Mouse (Mus musculus): ENCODE data around the gene Apbb2.
A peak's percentile ranks its signal among the peaks of the same experiment; 100 is the strongest.

Gene Apbb2

DNA sequence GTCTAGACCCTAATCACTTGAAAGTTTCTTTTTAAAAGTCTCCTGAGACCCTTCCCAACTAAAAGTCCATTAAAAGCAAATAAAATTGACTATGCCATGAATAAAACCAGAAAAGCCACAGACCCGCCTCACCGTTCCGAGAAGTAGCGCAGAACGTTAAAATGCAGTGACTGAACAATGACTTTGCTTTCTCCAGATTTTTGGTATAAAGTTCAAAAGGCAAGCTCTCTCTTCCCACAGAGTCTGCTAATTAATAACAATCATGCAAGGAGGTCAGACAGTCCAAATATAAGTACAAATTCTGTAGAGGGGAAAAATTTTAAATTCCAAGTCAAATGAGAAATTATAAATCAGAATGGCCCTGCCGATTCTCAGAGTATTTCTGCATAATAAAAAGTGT, 103.9 kb downstream of the Apbb2 start:
- DNase-seq, result no peak

DNA sequence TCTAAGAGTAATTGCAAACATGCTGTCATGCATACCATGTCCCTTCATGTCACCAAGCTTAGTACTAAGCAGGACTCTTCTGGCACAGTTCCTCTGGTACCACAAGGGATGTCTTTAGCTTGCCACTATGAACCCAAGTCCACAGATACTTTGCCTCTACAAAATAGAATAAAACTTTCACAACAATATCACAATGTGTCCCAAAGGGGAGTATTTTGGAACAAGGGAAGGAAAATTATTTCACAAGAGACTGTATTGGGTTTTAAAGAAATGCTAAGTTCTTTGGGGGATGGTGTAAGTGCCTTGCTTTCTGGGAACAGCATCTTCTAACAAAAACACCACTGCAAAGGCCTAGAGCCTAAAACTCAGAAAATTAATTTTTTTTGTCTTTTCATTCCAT, 105.2 kb downstream of the Apbb2 start:
- no peak for DNase-seq

DNA sequence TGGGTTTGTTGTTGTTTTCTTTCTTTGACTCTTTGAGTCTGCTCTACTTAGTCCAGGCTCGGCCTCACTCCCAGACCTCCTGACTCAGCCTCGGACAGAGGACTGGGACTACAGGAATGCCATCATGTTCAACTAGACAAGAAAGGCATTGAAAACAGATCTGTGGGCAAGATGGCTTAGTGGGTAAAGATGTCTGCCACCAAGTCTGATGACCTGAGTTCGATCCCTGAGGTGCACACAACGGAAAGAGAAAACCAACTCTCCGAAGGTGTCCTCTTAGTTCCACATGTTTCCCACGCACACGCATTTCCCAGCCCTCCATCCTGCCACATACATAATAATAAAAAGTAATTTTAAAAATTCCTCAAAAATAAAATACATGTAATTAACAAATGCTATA, 106.1 kb downstream of the Apbb2 start:
- DNase-seq, result no peak

DNA sequence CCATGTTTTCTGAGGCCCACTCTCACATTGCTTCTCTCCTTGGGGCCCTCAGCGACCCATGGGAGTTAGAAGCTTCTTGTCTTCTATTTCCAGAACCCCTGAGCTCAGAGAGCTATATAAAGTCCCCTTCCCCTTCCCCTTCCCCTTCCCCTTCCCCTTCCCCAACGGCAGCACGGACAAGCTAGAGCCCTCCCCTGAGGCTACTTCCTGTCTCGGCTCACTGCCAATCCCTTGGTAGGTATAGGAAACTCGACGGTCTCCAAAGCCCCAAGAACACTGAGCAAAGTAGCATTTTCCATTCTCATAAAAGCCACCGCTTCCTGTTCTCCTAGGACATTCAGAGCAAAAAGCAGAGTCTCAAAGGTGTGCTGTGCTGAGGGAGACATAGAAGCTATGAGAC, 107.9 kb downstream of the Apbb2 start:
- DNase-seq, result peak; percentile 71

DNA sequence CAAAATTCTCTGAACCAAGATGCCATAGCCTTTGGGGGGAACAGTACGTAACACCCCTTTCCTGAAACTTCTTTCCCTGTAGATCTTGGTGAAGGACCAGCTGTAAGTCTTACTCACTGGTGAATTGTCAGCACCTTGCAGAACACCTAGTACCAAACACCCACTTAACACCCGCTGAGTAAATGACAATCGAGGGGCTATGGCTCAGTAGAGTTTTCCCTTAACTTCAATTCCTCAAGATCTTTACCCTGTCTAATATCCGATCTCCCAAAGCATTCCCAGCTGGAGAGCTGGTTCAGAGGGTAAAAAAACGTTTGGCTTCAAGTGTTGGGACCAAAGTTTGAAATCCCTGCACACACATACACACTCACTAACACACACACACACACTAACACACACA, 109.4 kb downstream of the Apbb2 start:
- no peak for DNase-seq

DNA sequence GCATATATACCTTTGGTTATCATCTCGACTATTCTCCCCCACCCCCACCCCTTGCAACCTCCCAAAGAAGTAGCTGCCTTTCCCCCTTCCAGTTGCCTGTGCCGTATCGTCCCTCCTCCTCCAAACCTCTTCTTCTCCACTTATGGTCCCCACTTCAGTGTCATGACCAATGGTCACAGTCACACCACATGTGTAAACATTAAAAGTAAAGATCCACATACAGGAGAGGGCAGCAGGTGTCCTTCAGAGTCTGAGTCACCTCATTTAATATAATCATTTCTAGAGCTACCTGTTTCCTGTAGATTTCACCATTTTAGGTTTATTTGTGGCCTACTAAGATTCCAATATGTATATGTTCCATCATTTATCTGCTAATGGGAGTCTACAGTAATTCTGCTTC, 113.0 kb downstream of the Apbb2 start:
- DNase-seq, result no peak

DNA sequence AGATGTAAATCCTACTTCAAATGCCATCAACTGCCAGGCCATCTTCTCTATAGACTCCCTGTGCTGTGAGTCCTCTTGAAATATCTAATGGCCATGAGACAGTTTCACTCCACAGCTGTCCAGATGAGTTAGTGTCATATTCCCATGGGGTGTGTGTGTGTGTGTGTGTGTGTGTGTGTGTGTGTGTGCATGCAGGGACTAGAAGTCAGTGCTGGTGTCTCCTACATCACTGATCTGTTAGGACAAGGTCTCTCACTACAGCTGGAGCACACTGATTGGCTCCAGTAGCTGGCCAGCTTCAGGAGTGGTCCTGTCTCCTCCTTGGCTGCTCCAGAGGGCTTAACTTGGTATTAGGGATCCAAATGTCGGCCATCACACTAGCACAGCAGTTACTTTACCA, 113.5 kb downstream of the Apbb2 start:
- no peak for DNase-seq

DNA sequence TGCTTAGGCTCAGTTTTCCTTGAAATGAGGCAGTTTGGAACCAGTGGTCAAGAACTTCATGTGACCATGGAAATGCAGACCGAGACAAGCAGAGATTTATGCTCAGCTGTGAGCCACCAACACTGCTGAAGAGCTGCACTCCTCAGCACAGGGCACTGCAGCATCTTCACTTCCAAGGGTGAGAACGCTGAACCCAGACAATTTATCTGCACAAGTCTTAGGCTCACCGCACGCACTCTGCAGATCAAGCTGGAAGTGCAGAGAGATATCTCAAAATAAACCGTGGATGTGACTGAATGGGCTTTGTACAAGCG, 114.2 kb downstream of the Apbb2 start:
- DNase-seq, result no peak

DNA sequence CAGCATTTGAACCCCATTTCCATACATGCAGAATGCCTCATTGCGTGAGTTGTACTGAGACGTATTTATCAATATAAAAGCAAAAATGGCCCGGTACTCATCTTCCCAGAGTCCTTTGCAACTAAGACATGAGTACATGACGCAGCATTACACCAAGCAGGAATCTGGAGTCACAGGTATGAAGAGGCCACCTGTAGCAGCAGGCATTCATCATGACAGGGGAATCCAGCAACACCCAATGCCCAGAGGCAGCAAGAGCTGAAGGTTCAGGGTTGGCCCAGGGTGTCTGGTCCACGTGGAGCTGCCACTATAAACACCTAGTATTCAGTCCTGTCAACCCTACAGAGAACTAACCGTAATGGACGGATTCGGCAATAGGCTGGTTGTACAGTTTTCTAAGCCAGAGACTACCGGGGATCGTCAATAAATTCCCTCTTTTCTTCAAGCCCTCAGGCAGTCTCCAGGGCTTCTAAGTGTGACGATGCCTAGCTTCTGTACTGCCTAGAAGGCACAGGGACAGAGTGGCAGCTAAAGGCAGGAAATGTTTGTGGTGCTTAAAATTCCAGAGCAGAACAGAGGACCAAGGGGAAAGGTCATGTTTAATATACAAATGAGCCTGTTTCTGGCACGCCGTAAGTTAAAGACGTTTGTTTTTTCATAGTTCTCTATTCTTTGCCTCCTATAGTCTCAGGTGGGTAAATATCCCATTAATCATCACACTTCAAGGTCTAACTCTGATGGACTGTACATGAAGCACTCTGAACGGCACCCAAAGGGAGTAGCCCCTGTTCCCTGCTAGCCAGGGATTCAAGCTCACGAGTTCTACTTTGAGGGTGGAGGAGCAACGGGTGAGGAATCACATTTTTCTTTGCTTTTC, 114.8 kb downstream of the Apbb2 start:
- no peak for DNase-seq

DNA sequence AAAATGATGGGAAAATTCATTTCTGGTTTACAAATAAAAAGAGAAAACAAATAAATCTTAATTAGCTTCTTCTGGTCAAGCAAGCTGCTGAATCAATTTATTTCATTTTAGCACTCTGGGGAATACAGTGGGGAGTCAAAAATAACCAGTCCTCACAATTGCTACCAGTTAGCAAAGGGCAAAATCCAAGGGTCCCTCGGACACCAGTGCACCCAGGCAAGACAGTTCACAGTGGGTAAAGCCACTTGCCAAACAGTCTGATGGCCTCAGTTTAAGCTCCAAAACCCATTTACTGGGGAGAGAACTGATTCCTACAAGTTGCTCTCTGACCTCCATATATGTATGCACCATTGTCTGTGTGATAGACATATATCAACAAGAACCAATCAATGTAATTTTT, 115.6 kb downstream of the Apbb2 start:
- no peak for DNase-seq

DNA sequence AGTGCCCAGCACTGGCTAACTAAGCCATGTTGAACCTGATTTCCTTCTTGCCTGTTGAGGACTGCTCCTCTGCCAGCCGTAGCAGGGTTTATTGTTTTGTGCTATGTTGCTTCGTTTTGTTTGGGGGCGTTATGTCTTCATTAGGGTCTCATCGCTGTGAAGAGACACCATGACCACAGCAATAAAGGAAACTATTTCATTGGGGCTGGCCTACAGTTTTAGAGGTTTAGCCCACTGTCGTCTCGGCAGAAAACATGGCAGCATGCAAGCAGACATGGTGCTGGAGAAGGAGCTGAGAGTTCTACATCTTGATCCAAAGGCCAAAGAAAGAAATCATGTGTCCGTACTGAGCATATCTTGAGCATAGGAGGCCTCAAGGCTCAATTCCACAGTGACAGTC, 119.0 kb downstream of the Apbb2 start:
- no peak for DNase-seq

DNA sequence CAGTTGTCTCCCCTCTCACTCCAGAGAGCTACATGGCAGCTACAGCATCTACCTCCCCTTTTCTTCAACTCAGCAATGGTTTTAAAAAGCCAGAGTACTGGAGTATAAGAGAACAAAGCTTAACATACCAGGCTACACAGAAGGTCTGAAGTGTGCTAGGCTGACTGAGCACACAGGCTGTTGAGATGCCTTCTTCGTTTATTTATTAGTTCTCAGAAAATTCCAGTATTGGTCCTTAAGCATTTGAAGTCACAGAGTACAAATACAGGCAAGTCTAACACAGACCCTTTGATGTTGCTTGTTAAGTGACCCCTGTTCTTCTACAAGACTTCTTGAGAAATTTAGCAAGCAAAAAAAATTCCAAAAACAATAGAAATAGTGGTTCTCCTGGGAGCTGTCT, 120.4 kb downstream of the Apbb2 start:
- DNase-seq, result no peak

DNA sequence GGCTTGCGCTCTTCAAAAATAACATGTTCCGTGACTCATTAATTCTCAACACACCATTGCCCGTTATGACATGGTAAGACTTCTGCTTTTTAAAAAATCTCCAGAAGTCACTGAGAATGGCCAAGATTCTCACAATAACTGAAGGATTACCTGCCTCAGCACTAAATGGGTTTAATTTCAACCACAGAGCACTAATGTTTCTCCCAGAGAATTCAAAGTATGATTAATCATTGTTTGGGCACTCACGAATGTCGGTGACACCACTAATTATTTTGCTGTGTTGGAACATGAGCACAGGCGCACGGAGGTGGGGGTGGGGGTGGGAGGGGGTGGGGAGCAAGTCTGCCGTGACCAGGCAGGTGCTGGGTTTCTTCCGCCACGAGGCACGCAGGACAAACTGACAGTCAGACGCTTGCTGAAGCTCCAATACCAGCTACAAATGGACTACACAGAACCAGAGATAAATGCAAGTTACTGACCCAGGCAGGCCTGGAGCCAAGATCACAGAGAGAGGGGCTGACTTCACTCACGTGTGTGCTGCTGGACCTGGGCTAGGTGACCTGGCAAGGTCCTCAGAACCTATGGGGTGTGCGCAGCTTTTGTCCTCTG, 121.0 kb downstream of the Apbb2 start:
- peak; percentile 53 for DNase-seq

DNA sequence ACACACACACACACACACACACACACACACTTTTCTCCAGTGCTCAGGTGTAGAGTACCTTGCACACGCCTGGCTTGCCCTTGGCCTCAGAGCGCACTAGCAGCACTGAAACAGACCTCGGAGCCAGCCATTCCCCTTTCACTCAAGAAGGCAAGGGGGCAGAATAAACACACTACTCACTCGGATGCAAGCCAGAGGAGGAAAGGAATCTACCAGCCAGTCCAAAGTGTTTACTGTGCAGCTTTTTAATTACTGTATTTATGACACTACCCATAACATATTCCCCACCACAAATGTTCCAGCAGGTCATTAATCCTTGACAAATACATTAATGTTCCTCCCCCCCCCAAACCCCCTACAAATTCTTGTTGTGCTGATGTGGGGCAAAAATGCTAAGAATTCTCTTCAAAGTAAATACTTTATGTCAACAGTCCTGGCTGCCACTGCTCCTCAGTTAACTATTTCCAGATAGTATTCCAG, 121.7 kb downstream of the Apbb2 start:
- peak; percentile 66 for DNase-seq

DNA sequence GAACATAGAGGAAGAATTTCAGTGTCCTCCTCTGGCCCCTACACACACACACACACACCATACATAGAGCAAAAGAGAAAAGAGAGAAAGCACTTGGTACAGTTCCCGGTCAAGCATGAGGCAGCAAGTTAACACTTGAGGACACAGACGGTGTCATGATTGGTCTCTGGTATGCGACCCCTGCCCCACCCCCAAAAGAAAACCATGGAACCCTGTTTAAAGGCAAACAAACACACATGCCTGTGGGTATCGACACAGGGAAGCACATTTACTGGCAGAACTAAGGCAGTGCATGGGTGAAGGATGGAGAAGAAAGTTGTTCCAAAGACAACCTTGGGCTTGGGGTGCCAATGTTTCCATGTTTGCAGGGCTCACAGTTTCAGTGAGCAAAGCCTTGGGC, 123.9 kb downstream of the Apbb2 start:
- no peak for DNase-seq

DNA sequence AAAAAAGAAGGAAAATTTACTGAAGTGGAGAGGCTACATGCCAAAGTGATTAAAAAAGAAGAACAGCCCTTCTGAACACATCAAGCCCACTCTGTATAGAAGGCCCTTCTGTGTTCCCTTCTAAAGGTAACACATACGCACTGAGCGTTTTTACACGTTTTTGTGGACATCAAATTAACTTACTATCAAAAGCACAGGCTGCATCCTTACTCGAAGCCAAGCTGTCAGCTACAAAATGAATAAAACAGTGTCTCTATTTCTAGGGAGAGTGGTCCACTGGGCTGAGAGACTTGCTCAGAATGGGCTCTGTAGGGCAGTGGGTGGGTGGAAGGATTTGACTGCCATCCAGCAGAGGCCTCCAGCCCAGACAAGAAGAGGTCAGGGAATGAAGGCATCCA, 126.0 kb downstream of the Apbb2 start:
- DNase-seq, result no peak

DNA sequence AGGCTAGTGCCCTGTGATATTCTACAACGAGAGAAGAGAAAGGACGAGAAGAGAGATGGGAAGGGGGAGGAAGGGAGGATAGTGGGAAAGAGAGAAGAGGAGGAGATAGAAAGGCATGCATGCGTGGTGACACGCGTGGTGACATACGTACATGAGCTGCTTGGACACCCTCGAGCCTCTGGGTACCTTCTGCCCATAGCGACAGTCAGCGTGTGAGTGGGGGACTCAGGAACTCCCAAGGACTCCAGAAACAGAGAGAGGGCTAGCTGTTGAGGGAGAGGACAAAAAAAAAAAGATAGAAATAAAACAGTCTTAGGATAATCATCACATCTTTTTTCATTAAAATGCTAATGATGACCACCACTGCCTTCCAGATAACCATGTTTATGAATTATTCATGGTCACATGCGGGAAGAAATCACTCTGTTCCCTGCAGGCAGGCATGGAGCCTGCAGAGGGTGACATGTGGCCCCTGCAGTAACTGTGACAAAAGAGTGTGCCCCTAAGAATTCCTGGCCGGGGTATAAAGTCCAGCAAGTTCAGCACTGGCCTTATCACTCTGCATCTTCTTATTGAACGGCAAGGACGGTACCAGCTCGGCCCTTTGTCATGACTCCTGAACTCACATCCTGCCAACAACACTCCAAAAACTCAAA, 126.5 kb downstream of the Apbb2 start:
- DNase-seq, result no peak

DNA sequence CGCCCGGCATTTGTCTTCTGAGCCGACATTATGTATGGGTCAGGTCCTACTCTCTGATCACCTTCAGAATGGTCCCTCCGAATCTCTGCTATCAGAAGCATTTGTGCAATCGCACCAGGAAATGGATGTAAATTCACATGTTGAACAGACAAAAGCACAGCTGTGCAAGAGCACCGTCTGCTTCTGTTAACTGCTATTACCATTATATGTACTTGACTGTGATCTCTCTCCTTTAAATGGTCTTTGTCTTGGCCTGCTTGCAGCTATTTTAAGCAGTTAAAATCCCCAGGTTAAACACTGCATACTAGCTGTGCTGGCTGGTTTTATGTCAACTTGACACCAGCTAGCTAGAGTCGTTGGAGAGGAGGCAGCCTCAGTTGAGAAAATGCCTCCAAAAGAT, 132.6 kb downstream of the Apbb2 start:
- DNase-seq, result no peak

DNA sequence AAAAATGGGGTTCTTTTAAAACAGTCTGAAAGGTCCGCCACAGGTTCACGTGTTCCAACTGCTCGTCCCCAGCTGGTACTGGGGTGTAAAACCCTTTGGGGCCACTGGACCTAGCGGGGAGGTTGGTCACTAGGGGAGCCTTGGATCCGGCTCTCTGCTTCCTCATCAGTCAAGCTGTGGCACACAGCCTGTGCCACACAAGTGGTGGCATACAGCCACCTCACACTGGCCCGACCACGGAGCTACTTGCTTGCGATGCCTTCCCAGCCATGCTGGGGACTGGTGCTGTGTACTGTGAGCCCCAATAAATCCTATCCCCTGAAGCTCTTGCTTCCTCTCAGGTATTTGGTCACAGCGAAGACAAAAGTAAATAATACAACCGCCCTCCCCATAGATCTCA, 142.3 kb downstream of the Apbb2 start:
- no peak for DNase-seq

DNA sequence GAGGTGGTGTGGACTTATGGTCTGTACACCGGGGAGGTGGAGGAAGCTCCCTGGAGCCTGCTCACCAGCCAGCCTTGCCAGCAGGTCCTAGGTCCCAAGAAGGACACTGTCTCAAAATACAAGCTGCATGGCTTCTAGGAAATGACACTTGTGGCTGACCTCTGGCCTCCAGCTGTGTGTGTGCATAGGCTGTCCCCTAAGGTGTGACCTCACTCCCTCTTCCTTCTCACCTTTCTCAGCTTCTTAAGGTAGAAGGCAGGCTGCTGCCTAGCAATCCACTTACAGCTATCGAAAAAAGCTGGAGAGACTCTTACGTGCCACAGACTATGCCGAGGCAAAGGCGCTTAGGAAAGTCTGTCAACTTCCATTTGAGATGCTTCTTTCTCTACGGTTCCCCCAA, 142.8 kb downstream of the Apbb2 start:
- DNase-seq, result no peak

DNA sequence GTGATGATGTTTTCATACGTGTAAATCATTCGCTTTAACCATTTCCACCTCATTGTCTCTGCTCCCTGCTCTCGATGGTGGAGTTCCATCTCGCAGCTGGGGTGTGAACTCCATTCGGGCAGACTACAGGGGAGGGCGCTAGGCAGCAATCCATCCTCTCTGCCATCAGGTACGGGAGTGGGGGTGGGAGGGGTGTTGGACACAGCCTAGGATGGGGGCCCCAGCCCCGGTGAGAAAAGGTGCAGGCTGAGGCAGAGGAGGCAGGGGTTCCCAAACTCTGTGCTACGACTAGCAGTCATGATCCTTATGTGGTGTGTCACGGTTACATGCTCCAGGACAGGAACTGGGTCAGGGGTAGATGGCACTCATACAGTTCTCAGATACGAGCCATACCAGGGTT, 144.4 kb downstream of the Apbb2 start:
- no peak for DNase-seq

DNA sequence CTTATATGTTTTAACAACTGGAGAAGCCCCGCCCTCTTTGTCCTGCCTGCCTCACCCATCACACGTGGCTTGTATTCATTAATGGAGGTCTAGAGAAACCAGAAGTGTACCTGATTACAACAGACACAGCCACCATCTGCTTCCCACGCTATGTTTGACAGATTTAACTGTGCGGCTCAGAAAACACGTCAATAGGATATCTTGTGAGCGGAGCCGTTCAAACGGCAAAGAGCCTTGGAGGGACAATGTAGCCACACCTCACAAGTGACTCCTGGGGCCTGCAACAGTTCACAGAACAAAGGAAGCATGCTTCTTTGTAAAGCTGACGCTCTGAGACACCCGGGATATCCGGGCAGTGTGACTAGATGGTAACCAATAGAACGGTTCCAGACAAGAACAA, 145.0 kb downstream of the Apbb2 start:
- no peak for DNase-seq

DNA sequence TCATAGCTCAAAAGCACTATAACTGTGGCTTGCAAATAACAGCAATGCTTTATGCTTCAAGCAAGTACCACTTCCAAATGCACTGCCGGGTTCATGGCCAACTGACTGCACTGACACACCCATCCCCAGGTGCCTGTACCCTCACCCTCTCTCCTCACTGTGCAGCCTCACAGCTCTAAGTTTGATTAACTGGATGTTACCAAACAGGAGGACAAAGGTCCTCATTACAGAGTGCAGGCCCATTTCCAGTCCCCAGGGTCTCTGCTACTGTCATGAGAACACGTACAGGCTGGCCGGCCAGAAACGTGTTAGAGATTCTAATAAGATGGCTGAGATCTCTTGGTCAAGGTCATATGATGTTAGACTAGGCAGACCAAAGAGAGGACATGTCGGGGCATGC, 147.7 kb downstream of the Apbb2 start:
- no peak for DNase-seq

DNA sequence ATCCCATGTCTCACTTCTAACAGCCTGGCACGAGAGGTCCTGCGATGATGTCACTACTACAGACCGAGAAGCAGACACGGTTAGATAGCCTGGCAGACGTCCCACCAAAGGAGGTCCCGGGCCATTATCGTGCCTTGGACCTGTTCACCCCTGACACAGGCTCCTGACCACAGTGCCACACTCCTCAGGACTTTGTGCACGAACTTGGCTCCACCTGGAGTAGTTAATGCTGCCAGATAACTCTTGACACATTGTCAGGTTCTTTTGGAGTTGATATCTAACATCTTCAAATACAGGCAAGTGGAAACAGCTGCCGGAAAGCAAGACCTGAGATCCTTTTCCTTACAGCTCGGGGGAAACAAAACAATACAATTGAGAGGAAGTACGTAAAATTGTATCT, 148.9 kb downstream of the Apbb2 start:
- DNase-seq, result peak; percentile 72

Measured in kidney, postnatal 10 days (tissue).